ENCODE assay signal across 4 mouse cellular contexts in the genomic region with DNA sequence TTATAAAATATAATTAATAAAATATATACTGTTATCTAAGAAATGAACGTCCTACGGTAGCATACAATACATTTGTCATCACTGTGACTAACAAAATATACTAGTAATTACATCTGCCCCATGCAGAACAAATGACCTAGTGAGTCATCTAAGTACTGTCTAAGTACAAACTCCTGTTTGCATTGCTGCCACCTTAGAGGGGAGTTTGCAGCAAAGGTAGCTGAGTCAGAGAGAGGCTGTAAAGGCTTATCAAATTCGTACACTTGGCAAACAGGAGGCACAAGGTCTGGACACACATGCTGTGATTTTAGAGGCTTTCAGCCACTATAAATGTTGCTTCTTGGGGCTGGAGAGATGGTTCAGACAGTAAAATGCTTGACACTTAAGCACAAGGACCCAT.
"Had no signal": no experiment of that assay in that cellular context is flagged by ENCODE, and none has a peak within 500 bp of the region (broad histone marks: within the 10 kb centered on the region; RNA-seq: fewer than 3 reads in every experiment).

No protein-coding gene starts in this region.

- H3K4me2 ChIP-seq: neural tube, embryonic 13.5 days; neural tube, embryonic 15.5 days; stomach, embryonic 15.5 days had no signal

- H3K9me3 ChIP-seq: neural tube, embryonic 13.5 days; neural tube, embryonic 15.5 days; stomach, embryonic 15.5 days had no signal

- H3K4me1 ChIP-seq: neural tube, embryonic 13.5 days; neural tube, embryonic 15.5 days; stomach, embryonic 15.5 days had no signal

- H3K4me3 ChIP-seq: neural tube, embryonic 13.5 days; neural tube, embryonic 15.5 days; stomach, embryonic 15.5 days had no signal

- H3K27ac ChIP-seq: neural tube, embryonic 13.5 days; neural tube, embryonic 15.5 days; stomach, embryonic 15.5 days; stomach, postnatal 0 days had no signal

- H3K27me3 ChIP-seq: neural tube, embryonic 13.5 days; neural tube, embryonic 15.5 days; stomach, embryonic 15.5 days had no signal

- H3K36me3 ChIP-seq: neural tube, embryonic 13.5 days; neural tube, embryonic 15.5 days; stomach, embryonic 15.5 days had no signal

- H3K9ac ChIP-seq: neural tube, embryonic 13.5 days; neural tube, embryonic 15.5 days; stomach, embryonic 15.5 days had no signal
